Mouse (Mus musculus) frontal cortex, adult 2 months (tissue): ENCODE results near the gene Fam207a. TPM values are rescaled to one million over a fixed set of nuclear protein-coding genes. Genes with fewer than 3 reads are reported as not detected.

ENCODE experiments used
- DNase-seq, 2 experiments: peaks; one replicate each; pipeline ENCODE4 v3.0.0; 2022; ENCODE audit warnings: low spot score in 1 of 2; ENCODE audit errors: extremely low spot score in 1 of 2
- polyA plus RNA-seq: library from polyadenylated mRNA; depleted of rRNA; stranded (reverse); fragments of >200 nt; gene quantifications from 2 replicates; pipeline ENCODE4 v1.2.3, GENCODE M21; 2012

Gene Fam207a
- polyA plus RNA-seq, 1 experiment = 43.7 TPM

DNA sequence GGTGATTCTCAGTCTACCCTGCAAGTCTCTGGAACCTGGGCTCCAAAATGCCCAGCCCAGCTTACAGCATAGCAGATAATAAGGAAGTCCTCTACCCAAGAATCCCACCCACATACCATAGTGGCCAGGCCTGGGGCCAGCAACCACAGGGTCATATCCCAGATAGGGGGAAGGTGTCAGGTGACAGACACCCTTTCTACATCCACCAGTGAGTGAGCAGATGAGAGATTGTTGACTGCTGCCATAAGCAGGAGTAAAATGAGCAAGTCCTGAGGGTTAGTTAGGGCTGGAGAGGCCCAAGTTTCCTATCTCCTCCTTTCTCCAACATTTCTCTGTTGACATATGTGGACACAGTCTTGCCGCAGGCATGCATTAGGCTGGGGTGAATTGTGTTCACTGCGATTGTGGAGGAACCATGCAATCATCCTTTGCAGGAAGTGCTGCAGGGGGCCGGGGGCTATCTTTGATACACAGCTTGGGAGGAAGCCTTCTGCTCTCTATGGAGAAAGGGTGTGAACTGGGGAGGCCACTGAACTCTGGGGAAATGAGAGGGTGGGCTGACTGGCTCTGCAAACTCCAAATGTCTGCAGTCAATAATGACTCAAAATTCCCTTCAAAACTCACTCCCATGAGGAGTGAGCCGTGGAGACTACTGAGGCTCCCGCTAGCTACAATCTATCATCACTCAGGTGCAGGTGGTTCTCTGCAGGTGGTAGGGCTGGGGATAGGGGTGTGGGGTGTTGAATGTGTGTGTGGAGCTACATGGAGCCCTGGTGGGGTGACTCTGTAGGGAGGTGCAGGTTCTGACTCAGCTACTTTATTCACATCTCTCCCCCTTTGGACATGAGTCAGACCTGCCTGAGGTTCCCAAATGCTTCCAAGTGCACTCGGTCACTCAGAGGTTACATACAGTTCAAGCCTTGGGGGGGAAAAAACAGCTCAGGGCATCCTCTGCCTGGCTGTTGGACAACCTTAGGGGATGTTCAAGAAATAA, 15.7 kb upstream of the Fam207a start:
- no peak for DNase-seq

DNA sequence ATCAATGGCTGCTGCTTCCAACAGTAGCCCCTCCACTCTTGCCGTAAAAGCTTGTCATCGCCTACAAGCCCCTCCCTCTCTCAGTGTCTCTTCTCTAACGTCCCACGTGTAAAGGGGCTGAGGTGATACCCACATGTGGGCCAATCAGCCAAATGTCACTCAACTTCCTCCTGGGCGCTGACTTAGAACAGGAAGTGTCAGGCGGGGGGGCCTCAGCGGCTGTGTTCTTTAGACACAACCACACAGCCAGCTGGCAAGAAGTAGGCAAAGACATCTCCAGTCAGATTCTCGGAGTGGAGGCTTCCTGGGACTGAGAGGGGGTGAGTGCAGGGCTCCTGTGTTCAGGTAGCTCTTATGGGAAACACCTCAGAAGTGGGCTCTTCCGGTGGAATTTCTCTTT, 14.6 kb upstream of the Fam207a start, which contains the start of gene Itgb2:
Itgb2 (plus strand) TSS at position 113 of the 400 bp plus-strand sequence.
- DNase-seq = no peak

DNA sequence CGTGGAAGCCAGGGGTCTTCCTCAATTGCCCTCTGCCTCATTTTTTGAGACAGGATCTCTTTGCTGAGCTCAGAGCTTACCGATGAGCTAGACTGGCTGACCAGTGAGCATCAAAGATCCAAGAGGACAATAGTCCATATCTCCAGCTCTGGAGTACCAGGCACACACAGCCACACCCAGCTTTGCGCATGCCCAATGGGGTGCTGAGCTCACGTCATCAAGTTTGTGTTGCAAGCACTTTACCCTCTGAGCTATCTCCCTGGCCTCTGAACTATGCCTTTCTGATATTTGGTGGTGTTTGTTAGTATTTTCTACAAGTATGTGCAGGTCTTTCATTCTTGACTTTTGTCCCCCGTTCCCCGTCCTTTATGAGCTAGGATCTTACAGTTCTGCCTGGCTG, 13.0 kb upstream of the Fam207a start:
- no peak for DNase-seq

DNA sequence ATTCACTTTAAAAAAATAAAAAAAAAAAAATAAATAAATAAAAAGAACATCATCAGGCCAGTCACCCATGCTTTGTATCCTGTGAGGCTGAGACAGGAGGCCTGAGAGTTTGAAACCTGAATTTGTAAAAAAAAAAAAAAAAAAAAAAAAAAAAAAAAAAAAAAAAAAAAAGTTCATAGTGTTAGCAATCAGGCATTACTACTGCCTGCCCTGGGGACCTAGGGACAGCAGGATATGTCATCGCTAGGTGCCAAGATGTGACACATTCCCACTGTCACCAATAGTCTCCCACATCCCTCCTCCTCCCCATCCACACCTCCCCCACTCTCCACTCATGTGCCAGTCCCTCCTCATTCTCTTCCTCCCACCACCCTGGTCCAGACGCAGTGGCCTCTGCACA, 10.9 kb upstream of the Fam207a start:
- DNase-seq = no peak

DNA sequence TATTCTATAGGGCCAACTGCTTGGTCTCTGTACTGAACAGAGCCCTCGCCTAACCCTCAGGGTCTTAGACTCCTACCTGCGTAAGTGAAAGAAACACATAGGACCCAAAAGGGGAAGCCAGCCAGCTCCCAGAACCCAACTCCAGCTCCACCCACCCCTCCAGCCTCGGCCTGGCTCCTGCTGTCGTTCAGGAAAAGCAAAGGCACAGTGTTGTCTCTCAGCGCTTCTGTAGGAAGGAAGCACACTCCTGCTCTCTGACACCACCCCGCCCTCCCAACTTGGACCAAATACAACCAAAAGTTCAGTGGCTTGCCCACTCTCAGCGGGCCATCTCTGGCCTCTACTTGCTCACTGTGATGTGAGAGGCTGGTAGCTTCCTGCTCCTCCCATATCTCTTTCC, 7.7 kb upstream of the Fam207a start:
- DNase-seq = no peak

DNA sequence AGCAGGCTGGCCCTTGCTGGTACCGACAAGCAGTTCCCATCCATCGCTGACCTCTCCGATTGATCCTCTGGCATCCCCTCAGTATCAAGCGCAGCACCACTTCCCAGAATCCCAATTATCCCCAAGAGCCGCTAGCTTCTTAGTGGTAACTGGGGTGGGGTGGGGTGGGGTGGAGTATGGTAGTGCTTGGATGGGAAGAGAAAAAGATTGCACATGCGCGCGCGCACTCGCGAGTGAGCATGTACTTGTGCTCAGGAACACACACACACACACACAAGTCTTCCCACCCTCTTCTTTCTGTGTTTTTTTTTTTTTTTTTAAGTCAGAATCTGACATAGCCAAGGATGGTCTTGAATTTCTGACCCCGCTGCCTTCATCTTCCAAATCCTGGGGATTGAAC, 7.2 kb upstream of the Fam207a start:
- DNase-seq = no peak

DNA sequence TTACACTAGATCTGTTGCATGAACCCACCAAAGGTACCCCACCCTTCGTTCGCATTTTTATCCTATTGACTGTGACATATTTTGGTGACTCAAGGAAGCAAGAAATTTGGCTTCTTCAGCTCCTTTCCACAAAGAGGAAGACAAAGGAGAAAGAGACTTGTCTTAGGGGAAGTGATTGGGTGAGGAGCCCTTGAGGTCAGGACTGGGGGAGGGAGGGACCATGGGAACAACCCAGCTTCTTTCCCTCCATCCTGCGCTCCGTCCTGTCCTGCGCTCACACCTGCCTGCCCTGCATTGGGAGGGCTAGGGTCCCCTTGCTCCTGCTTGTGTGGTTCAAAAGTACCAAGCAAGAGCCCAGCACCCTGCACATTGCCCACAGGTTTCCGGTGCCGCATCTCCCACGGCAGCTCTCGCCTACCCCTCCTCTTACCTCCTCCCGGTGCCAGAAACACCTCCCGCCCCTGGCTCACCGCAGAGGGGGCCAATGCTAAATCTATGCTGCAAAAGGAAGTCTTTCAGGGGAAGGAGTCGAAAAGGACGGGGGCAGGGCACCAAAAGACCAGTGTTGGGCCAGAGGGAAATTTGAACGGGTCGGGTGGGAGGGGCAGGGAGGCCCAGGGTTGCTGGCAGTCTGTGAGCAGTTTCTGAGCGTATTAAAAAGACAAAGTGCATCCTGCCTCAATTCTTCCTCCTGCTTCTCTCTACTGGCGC, 6.6 kb upstream of the Fam207a start:
- peak in 1 of 2 experiments; percentile 31 for DNase-seq

DNA sequence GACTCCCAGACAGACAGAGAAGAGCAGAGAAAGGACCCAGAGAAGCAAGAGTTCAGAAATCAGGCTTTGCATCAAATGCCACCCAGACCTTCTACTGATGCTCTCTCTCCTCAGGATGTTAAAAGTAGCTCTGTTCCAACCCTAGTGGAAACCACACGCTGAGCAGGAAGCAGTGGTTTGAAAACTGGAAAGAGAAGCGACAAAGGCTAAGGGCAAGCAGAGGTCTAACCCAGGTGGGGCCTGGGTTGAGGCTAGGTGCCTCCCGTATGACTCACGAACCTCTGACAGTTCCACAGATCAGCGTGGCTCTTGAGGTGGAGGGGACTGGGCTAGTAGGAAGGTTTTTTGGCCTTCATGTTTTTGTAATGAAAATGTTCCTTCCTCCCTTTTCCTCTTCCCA, 4.9 kb upstream of the Fam207a start:
- DNase-seq = no peak

DNA sequence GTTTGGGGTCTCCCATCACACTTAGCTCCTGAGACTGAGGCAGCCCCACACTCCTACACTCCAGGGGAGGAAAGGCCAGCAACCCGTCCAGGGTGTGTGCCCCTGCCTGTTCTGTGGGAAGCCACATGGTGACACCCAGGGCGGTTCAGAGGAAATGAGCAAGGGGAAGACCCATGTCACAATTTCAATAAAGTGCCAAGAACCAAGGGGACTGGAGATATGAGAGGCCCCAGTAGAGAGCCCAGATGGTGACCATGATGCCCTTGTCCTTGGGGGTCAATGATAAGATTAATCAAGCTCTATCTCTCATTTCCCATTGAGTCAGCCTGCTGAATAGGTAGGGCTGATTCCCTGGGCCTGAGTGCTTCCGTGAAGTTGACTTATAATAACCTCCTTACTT, 3.6 kb upstream of the Fam207a start:
- DNase-seq = no peak

DNA sequence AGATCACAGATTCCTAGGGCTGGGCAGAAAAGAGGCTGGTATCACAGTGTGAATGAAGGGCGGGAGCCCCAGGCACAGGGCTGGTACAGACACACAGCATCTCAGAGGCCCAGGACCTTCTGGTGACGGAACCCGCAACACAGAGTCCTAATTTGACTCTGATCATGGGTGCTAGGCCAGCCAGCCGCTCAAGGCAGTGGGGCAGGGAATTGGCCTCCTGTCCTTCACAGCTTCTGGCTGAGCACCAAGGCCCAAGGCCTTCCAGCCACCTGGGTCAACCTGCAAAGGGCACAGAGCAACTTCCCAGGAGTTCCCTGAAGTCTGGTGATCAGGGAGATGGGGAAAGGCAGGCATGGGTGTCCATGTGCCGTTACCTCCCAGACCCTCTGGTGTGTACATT, 2.2 kb upstream of the Fam207a start:
- DNase-seq = no peak

DNA sequence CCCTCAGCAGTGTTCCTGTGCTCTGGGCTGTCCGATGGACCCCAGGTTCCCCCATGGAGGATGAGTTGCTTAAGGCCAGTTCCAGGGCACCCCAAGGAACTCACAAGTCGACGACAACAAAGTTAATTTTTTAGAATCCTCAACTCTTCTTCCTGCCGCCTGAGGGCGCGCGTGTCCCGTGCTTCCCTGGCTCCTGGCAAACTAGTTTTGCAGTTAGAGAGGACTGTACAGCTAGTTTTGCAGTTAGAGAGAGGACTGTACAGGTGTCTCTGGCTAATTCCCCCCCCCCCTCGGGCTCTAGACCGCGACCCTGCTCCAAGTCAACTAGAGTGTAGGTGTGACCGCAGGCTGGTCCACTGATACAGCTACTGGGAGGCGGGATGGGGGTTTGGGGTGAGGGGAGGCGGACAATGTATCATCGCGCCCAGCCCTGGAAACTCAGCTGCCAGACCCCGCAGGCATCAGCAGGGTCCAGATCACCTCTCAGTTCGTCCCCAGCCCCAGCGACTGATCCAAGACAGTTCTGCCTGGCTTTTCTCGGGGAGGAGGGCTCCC, 1.6 kb upstream of the Fam207a start:
- DNase-seq = peak in 1 of 2 experiments; percentile 75

DNA sequence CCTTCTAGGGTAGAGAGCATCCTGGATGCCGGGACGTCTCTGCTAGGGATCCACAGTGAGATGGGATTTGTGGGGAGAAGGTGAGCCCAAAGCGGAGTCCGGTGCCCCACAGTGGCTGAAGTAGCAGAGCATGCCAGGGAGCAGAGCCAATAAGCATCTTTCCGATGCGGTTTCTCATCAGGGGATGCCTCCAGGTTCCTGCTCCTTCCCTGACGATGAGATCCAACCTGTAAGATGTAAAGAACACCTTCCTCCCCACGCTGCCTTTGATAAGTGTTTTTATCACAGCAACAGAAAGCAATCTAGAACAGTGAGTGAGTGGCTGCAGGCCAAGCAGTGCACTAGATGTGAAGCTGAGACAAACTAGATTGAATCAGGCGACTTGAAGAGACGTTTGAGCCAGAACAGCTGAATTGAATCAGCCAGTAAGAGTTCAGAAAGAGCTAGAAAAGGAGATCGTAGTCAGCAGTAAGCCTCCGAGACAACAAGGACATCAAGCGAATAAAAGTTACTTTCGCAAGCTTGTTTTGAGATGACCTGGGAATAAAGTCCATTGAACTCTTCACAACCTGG, 880 bp upstream of the Fam207a start:
- no peak for DNase-seq

DNA sequence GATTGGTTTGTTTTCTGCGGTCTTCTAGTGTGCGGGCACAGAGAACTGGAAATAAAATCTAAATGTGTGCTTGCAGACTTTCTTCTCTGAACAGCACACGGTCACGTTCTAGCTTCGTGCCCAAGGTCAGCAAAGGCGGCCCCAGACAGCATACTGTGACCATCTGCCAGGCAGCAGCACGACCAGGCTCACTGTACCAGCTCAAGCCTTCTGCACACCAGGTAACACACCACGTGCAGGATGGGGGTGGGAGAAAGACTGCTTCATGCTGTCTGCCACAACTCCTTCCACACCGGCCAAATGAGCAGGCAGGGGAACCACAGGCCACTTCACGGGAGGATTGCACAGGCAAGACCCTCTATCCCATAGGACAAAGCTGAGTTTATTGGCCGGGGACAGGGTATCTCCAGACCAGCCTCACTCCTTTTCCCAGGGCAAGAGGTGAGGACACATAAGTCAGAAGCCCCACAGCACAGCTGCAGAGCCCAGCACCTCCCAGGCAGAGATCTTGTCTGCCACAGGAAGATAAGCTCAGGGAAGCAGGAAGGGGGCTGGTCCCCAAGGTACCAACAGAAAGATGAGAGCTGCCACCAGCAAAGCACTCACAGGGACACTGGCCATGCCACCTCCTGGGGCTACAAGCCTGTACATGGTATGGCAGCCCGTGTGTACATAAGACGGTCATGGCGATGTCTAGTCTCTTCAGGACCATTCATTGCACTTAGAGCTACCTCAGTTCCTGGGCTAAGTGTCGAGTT, 5.2 kb downstream of the Fam207a start:
- no peak for DNase-seq

DNA sequence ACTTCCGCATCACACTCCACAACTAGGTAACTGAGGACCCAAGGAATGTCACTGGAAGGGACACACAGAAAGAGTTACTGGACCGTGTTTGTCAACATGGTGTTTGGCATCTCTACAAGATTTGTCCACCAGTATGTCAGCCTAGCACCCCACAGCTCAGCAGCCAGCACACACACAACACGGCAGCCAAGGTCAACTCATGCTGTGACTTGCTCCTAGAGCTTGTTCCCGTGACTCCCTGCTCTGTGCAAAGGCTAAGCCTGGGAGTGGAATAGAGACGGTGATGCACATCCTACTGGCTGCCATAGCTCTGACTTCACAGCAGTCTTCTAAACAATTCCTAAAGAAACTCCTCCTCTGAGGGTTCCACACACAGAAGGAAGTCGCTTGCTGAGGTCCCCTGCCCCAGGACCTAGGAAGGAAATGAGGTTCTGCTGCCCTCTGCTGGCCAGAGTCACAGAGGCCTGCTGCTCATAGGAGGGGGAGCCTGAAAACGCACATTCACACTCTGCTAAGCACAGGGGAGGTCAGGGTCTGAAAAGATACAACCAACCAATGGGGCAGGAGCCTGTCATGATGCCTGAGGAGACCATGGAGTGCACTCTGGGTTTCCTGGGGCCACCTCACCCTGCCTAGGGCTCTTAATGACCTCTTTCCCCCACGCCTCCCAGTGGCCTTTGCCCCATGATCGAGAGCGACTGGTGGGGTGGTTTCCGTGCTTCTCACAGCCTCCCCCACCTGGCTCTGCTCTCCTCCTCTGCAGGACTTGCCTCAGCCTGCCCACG, 6.0 kb downstream of the Fam207a start:
- DNase-seq = peak in 1 of 2 experiments; percentile 90

DNA sequence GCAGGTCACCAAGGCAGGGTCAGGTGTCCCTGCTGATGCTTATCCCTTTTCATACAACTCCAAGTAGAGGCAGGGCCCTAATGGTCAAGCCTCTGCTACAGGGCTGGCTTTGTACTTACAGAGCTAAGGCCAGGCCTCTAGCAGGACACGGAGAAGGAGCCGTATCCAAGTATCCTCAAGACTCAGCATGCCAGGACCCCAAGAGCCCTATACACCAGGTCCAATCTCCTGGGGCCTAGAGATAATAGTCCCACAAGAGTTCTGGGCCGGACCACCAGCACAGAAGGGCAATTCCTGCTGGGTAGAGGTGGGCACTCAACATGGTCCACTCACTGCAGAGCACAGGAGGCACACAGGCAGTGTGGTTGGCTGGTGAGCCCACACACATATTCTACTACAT, 6.8 kb downstream of the Fam207a start:
- DNase-seq = no peak

DNA sequence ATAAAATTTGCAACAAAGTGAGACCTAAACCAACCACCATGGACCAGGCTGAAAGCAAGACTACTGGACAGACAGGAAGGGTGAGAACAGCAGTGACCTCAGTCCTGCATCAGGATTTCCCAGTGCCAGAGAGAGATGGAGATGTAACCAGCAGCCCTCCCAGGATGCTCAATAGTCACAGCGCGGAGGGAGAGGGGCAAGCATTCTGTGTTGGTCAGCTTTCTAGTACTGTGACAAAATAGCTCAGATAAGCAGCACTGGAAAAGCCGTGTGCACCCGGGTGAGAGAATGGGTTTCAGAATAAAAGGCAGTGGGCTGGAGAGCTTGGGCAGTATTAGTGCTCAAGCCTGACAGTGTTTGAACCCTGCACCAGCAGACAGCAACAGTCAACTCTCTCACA, 7.8 kb downstream of the Fam207a start:
- DNase-seq = no peak

DNA sequence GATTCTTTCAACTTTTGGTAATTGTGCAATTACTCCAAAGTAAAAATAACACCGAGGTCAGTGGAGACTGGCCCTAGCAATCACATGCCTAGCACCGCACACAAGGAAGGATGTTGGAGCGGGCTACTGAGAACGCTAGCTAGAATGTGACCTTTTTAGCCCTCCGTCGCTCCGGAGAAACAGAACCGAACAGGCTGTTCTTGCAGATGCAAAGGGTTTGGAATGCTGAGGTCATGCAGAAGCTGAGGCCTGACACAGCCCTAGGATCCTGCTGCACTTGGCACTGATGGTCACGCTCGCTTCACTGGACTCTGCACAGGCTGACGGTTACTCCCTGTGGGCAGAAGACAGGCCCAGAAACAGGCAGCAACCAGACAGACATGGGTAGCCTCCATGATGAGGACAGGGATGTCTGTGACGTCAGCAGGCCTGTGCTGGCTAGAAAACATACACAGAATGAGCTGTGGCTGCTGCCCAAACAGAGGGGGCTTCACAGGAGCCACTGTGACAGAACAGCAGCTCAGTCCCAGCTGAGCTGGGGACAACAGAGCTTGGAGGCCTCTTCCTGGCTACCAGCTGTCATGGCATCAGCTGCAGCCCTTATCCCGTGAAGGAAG, 8.5 kb downstream of the Fam207a start:
- DNase-seq = no peak

DNA sequence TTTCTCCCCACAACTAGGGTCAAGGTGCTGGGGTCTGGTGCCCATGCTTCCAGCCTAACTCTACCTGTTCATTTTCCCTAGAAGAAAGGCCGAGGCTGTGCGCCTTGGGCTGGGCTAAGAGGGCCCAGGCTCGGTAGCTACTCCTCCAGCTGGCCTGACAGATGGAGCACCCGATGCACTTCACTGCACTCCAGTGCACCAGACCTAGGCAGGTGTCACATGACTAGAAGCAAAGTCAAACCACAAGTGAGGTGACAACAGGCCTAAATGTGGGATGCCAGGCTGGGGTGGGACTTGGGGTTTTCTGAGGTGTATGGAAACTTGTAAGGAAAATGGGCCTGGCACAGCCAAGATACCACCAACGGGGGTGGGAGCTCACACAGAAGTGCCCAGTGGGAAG, 9.1 kb downstream of the Fam207a start:
- no peak for DNase-seq

DNA sequence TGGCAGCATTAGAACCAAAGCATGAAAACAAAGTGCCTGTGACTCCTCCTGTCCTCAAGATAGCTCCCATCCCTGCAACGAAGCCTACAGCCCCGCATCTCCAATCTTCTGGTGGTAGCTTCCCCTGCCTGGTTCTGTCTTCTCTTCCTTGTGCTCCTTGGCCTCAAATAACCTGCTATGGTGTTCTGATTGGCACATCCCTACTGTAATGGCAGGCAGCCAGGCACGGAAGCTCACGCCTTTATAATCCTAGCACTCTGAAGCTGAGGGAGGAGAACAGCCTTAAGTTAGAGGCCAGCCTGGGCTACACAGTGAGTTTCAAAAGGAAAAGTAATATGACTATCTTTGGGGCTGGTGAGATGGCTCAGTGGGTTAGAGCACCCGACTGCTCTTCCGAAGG, 11.4 kb downstream of the Fam207a start:
- no peak for DNase-seq
